Mouse (Mus musculus): Measurements from ENCODE around the gene Ddx54.
A peak's percentile ranks its signal among the peaks of the same experiment; 100 is the strongest.

Ddx54 gene

GRCm38 (mm10) chr5:120645851-120646250, 33.3 kb downstream of the Ddx54 start:
- DNase-seq (ENCODE audit: low read depth) = peak; percentile 17

- DNase-seq (ENCODE audit: low read depth) = no peak
These were observed 34.8 kb downstream of the Ddx54 start for GRCm38 (mm10) chr5:120647361-120647760.

GRCm38 (mm10) chr5:120647814-120648491, 35.4 kb downstream of the Ddx54 start:
- DNase-seq (ENCODE audit: low read depth) = no peak

GRCm38 (mm10) chr5:120648569-120649373, 36.2 kb downstream of the Ddx54 start, which contains the start of gene Rasal1:
Gene Rasal1, plus strand, starts transcription at chr5:120648812.
- no peak for DNase-seq (ENCODE audit: low read depth)

GRCm38 (mm10) chr5:120649374-120649933, 36.9 kb downstream of the Ddx54 start:
- no peak for DNase-seq (ENCODE audit: low read depth)

- DNase-seq (ENCODE audit: low read depth) = no peak
These were observed 37.4 kb downstream of the Ddx54 start for GRCm38 (mm10) chr5:120649938-120650337.

GRCm38 (mm10) chr5:120651230-120651629, 38.7 kb downstream of the Ddx54 start:
- no peak for DNase-seq (ENCODE audit: low read depth)

- DNase-seq (ENCODE audit: low read depth) = no peak
These were observed 40.6 kb downstream of the Ddx54 start for GRCm38 (mm10) chr5:120652915-120653701.

- DNase-seq (ENCODE audit: low read depth) = no peak
These were observed 41.3 kb downstream of the Ddx54 start for GRCm38 (mm10) chr5:120653873-120654272.

- peak; percentile 20 for DNase-seq (ENCODE audit: low read depth)
These were observed 43.8 kb downstream of the Ddx54 start for GRCm38 (mm10) chr5:120656281-120656751.

- DNase-seq (ENCODE audit: low read depth) = no peak
These were observed 48.3 kb downstream of the Ddx54 start for GRCm38 (mm10) chr5:120660816-120661215.

GRCm38 (mm10) chr5:120664888-120665287, 52.3 kb downstream of the Ddx54 start:
- DNase-seq (ENCODE audit: low read depth) = no peak

- no peak for DNase-seq (ENCODE audit: low read depth)
These were observed 56.2 kb downstream of the Ddx54 start for GRCm38 (mm10) chr5:120668761-120669160.

- no peak for DNase-seq (ENCODE audit: low read depth)
These were observed 57.6 kb downstream of the Ddx54 start for GRCm38 (mm10) chr5:120670132-120670531.

GRCm38 (mm10) chr5:120671865-120672264, 59.3 kb downstream of the Ddx54 start:
- DNase-seq (ENCODE audit: low read depth) = no peak

- DNase-seq (ENCODE audit: low read depth) = peak; percentile 76
These were observed 61.1 kb downstream of the Ddx54 start for GRCm38 (mm10) chr5:120673626-120674025.

- DNase-seq (ENCODE audit: low read depth) = no peak
These were observed 61.9 kb downstream of the Ddx54 start for GRCm38 (mm10) chr5:120674229-120675145.

GRCm38 (mm10) chr5:120677516-120677915, 65.0 kb downstream of the Ddx54 start:
- DNase-seq (ENCODE audit: low read depth) = no peak

All from NIH3T3 (cell line).